Mouse (Mus musculus) gastrocnemius, postnatal 25 days (tissue): ENCODE results near the gene Prx. TPM values are rescaled to one million over a fixed set of nuclear protein-coding genes. Genes with fewer than 3 reads are reported as not detected.

Experiments used
- DNase-seq: peaks from one replicate; pipeline ENCODE4 v3.0.0; 2022
- total RNA-seq, 2 experiments: library from RNA; stranded (reverse); gene quantifications; 1 replicate in 1 of 2; 2 replicates in 1 of 2; pipeline ENCODE4 v1.2.3; 2021

Prx gene
- total RNA-seq, 2 experiments from 2014 or later, result 11.6 to 13.0 TPM

DNA sequence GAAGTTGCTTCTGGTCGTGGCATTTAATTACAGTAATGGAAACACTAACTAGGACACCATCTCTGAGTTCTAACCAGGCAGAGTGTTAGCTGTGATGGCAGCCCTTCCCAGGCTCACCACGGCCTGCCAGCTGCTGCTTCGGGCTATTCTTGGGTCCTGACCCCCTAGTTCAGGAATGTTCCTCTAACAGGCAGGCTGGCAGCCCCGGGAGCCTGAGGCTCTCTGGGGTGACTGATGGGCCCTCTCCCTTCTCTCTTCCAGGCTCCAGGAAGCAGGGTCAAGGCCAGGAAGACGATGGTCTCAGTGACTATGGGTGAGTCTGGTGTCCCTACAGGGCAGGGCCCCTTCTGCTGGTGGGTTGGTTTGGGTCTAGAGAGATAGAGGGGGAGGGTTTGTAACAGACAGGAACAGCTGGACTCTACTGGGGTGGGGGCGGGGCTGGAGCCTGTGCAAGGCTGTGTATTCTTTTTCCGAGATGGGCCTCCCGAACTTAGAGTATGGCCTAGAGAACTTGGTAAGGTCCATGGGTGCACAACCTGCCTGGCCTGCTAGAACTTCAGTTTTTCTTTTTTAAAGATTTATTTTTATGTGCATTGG is 61.3 kb downstream of the Prx start:
- peak; percentile 85 for DNase-seq

DNA sequence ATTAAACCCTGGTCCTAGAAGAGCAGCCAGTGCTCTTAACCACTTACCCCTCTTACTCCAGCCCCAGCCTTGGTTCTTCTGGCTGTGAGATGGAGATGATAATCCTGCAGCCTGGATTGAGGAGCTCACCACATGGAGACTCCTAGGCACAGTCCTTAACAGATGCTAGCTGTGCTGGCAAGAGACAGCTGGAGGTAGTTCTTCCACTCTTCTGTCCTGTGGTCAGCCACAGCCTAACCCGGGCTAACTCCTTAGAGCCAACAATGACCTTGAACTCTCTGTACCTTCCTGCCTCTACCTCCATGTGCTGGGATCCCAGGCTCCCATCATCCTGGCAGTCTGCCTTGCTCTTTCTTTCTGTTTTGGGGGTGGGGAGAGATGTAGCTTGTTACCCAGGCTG is 61.9 kb downstream of the Prx start:
- DNase-seq, result no peak

Other genes with a start within 250 kb of the Prx start
- gene Numbl, start 240.9 kb upstream of the Prx start, total RNA-seq, result 1 to 10 TPM; 3.6 to 5.4 TPM
- 10 to 100 TPM; 69.4 to 77.8 TPM for gene Ltbp4, start 161.6 kb upstream of the Prx start, total RNA-seq
- gene Shkbp1, start 143.3 kb upstream of the Prx start, total RNA-seq, result 1 to 10 TPM in 1 of 2 experiments, under 1 TPM in 1; 1.00 to 3.1 TPM
- not detected for gene Gm20479, start 141.9 kb upstream of the Prx start, total RNA-seq
- gene Sptbn4, start 51.6 kb upstream of the Prx start, total RNA-seq, result under 1 TPM in 1 of 2 experiments, not detected in 1; 0.05 TPM
- gene Blvrb, start 51.3 kb upstream of the Prx start, total RNA-seq, result 10 to 100 TPM; 11.0 to 17.2 TPM
- gene Sertad3, start 25.6 kb upstream of the Prx start, total RNA-seq, result 1 to 10 TPM; 3.8 to 7.3 TPM
- gene Sertad1, start 12.4 kb upstream of the Prx start, total RNA-seq, result 1 to 10 TPM; 6.8 to 7.5 TPM
- under 1 TPM; 0.13 to 0.18 TPM for gene Hipk4, start 23.9 kb downstream of the Prx start, total RNA-seq
- 10 to 100 TPM; 14.9 to 15.0 TPM for gene Pld3, start 53.9 kb downstream of the Prx start, total RNA-seq
- gene 2310022A10Rik, start 53.9 kb downstream of the Prx start, total RNA-seq, result 100 to 1,000 TPM in 1 of 2 experiments, 10 to 100 TPM in 1; 88.3 to 110 TPM
- 100 to 1,000 TPM; 135 to 147 TPM for gene Akt2, start 92.2 kb downstream of the Prx start, total RNA-seq
- not detected for gene Ttc9b, start 154.6 kb downstream of the Prx start, total RNA-seq
- 10 to 100 TPM; 27.7 to 28.1 TPM for gene Map3k10, start 175.3 kb downstream of the Prx start, total RNA-seq
- gene Zfp607b, start 190.0 kb downstream of the Prx start, total RNA-seq, result under 1 TPM; 0.49 to 0.75 TPM
- 1 to 10 TPM; 5.0 to 6.2 TPM for gene Zfp60, start 232.1 kb downstream of the Prx start, total RNA-seq